Mouse (Mus musculus): ENCODE results near the gene Rnls.

GRCm38 (mm10) chr19:33223766-33224165 is 168.3 kb downstream of the Rnls start:
- TF ChIP-seq CTCF (IDR thresholded peaks at IDR 0.05; ENCODE audit: insufficient read depth, low read length) (no peak), POLR2A (IDR thresholded peaks at IDR 0.05; ENCODE audit: borderline replicate concordance, extremely low read depth, low read depth, low read length) (no peak)

All from lung, adult 2 months (tissue).